Mouse (Mus musculus): ENCODE measurements at regions not wholly inside any gene's neighbourhood (a gene's known extent, or its start where the extent isn't known, plus 50 kb on each side); places are given as distances from the start of the nearest gene placed in this dataset.
A peak's percentile ranks its signal among the peaks of the same experiment; 100 is the strongest.

- ATAC-seq (ENCODE audit: low FRiP score) (no peak), DNase-seq (ENCODE audit: low spot score, missing footprints) (peak; percentile 80)
- no peaks in the 10 kb centered on the region for H3K36me3 ChIP-seq (ENCODE audit: control insufficient read depth, insufficient read depth, low read length)
- H3K4me1 ChIP-seq (ENCODE audit: control insufficient read depth, insufficient read depth, low read length) = peaks cover 5% of the 10 kb centered on the region
- no peak overlapping the region for H3K9ac ChIP-seq (ENCODE audit: low read length)
- peaks cover 3% of the 10 kb centered on the region for H3K27me3 ChIP-seq (ENCODE audit: control insufficient read depth, insufficient read depth, low read length)
- 91% methylated on average over 9 of the region's 9 CpGs for WGBS
- no peak overlapping the region for H3K27ac ChIP-seq (ENCODE audit: low read depth, low read length)
- no peak overlapping the region for H3K4me3 ChIP-seq (ENCODE audit: low read depth, low read length)
- no peak overlapping the region for H3K4me2 ChIP-seq
- H3K9me3 ChIP-seq (ENCODE audit: control insufficient read depth, low read length) = no peaks in the 10 kb centered on the region
Observed at GRCm38 (mm10) chr1:143918146-143918774, 85.7 kb downstream of the Rgs2 start.

DNA sequence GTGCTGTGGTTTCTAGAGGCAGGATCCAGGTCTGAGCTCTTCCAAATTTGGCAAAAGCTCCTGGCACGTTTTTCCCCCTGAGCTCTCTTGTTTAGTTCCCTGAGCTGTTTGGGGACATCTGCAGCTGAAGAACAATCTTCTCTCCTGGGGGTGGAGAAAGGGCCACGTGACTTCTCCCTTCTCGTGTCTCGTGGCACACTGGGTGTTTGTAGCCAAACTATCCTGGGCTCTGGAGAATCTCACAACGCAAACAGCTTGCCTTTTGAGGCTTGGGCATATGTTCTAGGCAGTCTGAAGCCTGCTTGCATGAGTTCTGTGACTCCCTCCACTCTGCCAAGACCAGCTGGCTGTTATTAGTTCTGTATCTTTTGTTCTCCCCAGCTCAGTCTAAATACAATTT lies 86.3 kb downstream of the Rgs2 start:
- peaks cover 5% of the 10 kb centered on the region for H3K4me1 ChIP-seq (ENCODE audit: control insufficient read depth, insufficient read depth, low read length)
- H3K27ac ChIP-seq (ENCODE audit: low read depth, low read length) = no peak overlapping the region
- H3K27me3 ChIP-seq (ENCODE audit: control insufficient read depth, insufficient read depth, low read length) = peaks cover 3% of the 10 kb centered on the region
- 66% methylated on average over 5 of the region's 5 CpGs for WGBS
- no peak overlapping the region for H3K4me3 ChIP-seq (ENCODE audit: low read depth, low read length)
- peak; percentile 60 for DNase-seq (ENCODE audit: low spot score, missing footprints)
- no peak overlapping the region for H3K4me2 ChIP-seq
- no peak overlapping the region for H3K9ac ChIP-seq (ENCODE audit: low read length)
- no peak for ATAC-seq (ENCODE audit: low FRiP score)
- no peaks in the 10 kb centered on the region for H3K9me3 ChIP-seq (ENCODE audit: control insufficient read depth, low read length)
- no peaks in the 10 kb centered on the region for H3K36me3 ChIP-seq (ENCODE audit: control insufficient read depth, insufficient read depth, low read length)

DNA sequence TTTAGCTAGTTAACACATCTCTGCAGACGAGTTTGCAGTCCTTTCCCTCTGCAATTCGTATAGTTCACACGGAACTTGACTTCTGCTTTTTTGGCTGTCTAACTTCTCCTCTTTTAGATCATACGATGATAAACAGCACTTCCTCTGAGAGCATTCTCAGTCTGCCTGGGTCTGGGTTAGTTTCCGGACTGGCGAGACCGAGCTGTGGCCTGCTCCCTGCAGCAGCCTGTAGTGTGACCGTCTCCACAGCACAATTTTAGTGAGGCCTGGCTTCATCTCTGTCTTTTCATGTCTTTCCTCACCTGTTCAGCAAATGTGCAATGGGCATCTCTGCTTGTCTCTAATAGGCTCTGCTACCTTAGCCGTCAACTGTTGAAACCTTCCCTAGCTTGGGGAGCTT lies 87.4 kb downstream of the Rgs2 start:
- no peak for ATAC-seq (ENCODE audit: low FRiP score)
- H3K4me3 ChIP-seq (ENCODE audit: low read depth, low read length) = no peak overlapping the region
- no peaks in the 10 kb centered on the region for H3K36me3 ChIP-seq (ENCODE audit: control insufficient read depth, insufficient read depth, low read length)
- no peak overlapping the region for H3K9ac ChIP-seq (ENCODE audit: low read length)
- DNase-seq (ENCODE audit: low spot score, missing footprints) = peak; percentile 14
- peaks cover 3% of the 10 kb centered on the region for H3K27me3 ChIP-seq (ENCODE audit: control insufficient read depth, insufficient read depth, low read length)
- 89% methylated on average over 9 of the region's 9 CpGs for WGBS
- no peak overlapping the region for H3K27ac ChIP-seq (ENCODE audit: low read depth, low read length)
- no peak overlapping the region for H3K4me2 ChIP-seq
- peaks cover 5% of the 10 kb centered on the region for H3K4me1 ChIP-seq (ENCODE audit: control insufficient read depth, insufficient read depth, low read length)
- H3K9me3 ChIP-seq (ENCODE audit: control insufficient read depth, low read length) = no peaks in the 10 kb centered on the region

GRCm38 (mm10) chr1:143912586-143912985 lies 91.4 kb downstream of the Rgs2 start:
- no peak for ATAC-seq (ENCODE audit: low FRiP score)
- Histone ChIP-seq H3K36me3 (ENCODE audit: control insufficient read depth, insufficient read depth, low read length) (no peaks in the 10 kb centered on the region), H3K27me3 (ENCODE audit: control insufficient read depth, insufficient read depth, low read length) (peaks cover 3% of the 10 kb centered on the region), H3K4me1 (ENCODE audit: control insufficient read depth, insufficient read depth, low read length) (peaks cover 4% of the 10 kb centered on the region), H3K9me3 (ENCODE audit: control insufficient read depth, low read length) (no peaks in the 10 kb centered on the region), H3K4me3 (ENCODE audit: low read depth, low read length) (no peak overlapping the region), H3K4me2 (no peak overlapping the region), H3K9ac (ENCODE audit: low read length) (no peak overlapping the region), H3K27ac (ENCODE audit: low read depth, low read length) (no peak overlapping the region)
- no peak for DNase-seq (ENCODE audit: low spot score, missing footprints)
- WGBS = 87% methylated on average over 3 of the region's 3 CpGs

DNA sequence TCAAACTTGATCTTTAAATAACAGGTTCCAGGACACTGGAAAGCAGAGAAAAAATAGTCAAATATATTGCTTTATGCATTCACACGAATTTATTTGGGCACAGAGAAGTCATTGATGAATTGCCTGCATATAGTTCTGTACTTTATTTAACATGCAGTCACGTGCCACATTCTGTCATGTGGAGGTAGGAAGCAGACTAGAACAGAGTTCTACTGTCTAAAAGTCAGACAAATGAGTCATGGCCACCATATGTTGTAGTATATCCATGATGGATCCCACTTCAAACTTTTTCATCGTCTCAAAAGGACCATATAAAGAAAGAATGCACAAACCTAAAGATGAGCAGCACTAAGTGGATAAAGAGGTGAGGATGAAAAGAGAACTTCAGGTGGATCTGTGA lies 92.7 kb downstream of the Rgs2 start:
- Histone ChIP-seq H3K36me3 (ENCODE audit: control insufficient read depth, insufficient read depth, low read length) (no peaks in the 10 kb centered on the region), H3K4me1 (ENCODE audit: control insufficient read depth, insufficient read depth, low read length) (peaks cover 4% of the 10 kb centered on the region)
- ATAC-seq (ENCODE audit: low FRiP score) = no peak

DNA sequence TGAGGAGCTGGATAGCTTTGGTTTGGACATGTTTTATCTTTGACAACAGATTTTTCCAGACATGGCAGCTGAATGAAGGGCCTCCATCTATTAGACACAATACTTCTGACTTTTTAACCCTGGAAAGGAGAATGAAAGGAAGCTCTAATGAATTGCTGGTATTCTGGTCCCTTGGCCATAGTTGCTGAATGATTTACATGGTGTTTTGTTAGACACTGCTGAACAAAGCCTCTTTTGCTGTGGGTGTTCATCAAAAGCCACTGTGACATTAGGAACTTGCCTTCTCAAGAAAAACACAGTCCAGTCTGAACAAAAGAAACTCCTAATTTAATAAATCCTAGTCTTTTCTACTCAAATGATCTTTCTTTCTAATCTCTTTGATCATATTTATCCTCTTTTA lies 93.4 kb downstream of the Rgs2 start:
- Histone ChIP-seq H3K9me3 (ENCODE audit: control insufficient read depth, low read length) (no peaks in the 10 kb centered on the region), H3K36me3 (ENCODE audit: control insufficient read depth, insufficient read depth, low read length) (no peaks in the 10 kb centered on the region), H3K9ac (ENCODE audit: low read length) (no peak overlapping the region), H3K27ac (ENCODE audit: low read depth, low read length) (no peak overlapping the region), H3K4me3 (ENCODE audit: low read depth, low read length) (no peak overlapping the region), H3K27me3 (ENCODE audit: control insufficient read depth, insufficient read depth, low read length) (no peaks in the 10 kb centered on the region), H3K4me2 (no peak overlapping the region), H3K4me1 (ENCODE audit: control insufficient read depth, insufficient read depth, low read length) (peaks cover 4% of the 10 kb centered on the region)
- ATAC-seq (ENCODE audit: low FRiP score) = 0 out of 2 replicates have a peak, but pooled peaks have one; percentile 40
- peak; percentile 59 for DNase-seq (ENCODE audit: low spot score, missing footprints)

More for the DNA sequence above, 92.7 kb downstream of the Rgs2 start:
- Histone ChIP-seq H3K9ac (ENCODE audit: low read length) (no peak overlapping the region), H3K4me2 (no peak overlapping the region), H3K27ac (ENCODE audit: low read depth, low read length) (no peak overlapping the region), H3K4me3 (ENCODE audit: low read depth, low read length) (no peak overlapping the region), H3K9me3 (ENCODE audit: control insufficient read depth, low read length) (no peaks in the 10 kb centered on the region), H3K27me3 (ENCODE audit: control insufficient read depth, insufficient read depth, low read length) (no peaks in the 10 kb centered on the region)
- DNase-seq (ENCODE audit: low spot score, missing footprints) = peak; percentile 77
- 73% methylated on average over 3 of the region's 3 CpGs for WGBS

DNA sequence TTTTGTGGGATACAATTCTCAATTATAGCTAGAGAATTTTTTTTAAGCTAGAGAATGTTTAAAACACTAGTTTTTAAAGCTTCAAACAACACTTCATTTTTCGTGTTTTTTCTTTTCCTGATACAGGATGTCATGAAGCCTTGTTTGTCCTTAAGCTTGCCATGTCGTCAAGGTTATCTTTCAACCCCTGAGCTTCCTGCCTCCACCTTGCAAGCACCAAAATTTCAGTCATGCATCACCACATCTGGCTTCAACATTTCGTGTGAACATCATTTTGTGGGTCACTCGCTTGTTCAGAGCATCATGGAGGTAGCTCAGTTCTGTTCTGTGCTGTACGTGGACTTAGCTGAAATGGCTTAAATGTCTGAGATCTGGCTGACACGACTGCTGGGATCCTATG lies 96.6 kb downstream of the Rgs2 start:
- Histone ChIP-seq H3K36me3 (ENCODE audit: control insufficient read depth, insufficient read depth, low read length) (no peaks in the 10 kb centered on the region), H3K4me3 (ENCODE audit: low read depth, low read length) (no peak overlapping the region), H3K9ac (ENCODE audit: low read length) (no peak overlapping the region), H3K27me3 (ENCODE audit: control insufficient read depth, insufficient read depth, low read length) (no peaks in the 10 kb centered on the region), H3K9me3 (ENCODE audit: control insufficient read depth, low read length) (no peaks in the 10 kb centered on the region), H3K4me1 (ENCODE audit: control insufficient read depth, insufficient read depth, low read length) (peaks cover 4% of the 10 kb centered on the region), H3K4me2 (no peak overlapping the region), H3K27ac (ENCODE audit: low read depth, low read length) (no peak overlapping the region)
- no peak for DNase-seq (ENCODE audit: low spot score, missing footprints)
- 75% methylated on average over 6 of the region's 6 CpGs for WGBS
- no peak for ATAC-seq (ENCODE audit: low FRiP score)

DNA sequence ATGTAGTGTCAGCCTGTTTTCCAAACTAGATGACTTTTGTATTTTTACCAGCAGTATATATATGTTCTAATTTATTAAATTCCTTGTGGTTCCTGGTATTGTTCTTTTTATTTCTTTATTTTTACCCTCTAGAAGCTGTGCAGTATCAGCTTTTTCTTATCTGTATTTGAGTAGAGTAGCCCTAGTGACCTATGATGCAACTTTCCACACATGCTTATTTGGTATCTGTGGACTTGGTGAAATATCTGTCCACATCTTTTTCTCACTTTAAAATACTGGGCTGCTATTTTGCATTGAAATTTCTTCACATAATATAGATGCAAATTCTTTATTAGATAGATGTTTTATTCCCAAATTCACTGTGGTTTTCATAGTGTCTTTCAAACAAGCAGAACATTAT lies 97.1 kb downstream of the Rgs2 start:
- no peaks in the 10 kb centered on the region for H3K27me3 ChIP-seq (ENCODE audit: control insufficient read depth, insufficient read depth, low read length)
- H3K9me3 ChIP-seq (ENCODE audit: control insufficient read depth, low read length) = no peaks in the 10 kb centered on the region
- H3K4me2 ChIP-seq = no peak overlapping the region
- no peak overlapping the region for H3K27ac ChIP-seq (ENCODE audit: low read depth, low read length)
- no peak overlapping the region for H3K4me3 ChIP-seq (ENCODE audit: low read depth, low read length)
- H3K4me1 ChIP-seq (ENCODE audit: control insufficient read depth, insufficient read depth, low read length) = peaks cover 4% of the 10 kb centered on the region
- H3K9ac ChIP-seq (ENCODE audit: low read length) = no peak overlapping the region
- no peaks in the 10 kb centered on the region for H3K36me3 ChIP-seq (ENCODE audit: control insufficient read depth, insufficient read depth, low read length)
- no peak for ATAC-seq (ENCODE audit: low FRiP score)
- DNase-seq (ENCODE audit: low spot score, missing footprints) = no peak

- ATAC-seq (ENCODE audit: low FRiP score) = no peak
- WGBS = 91% methylated on average over 3 of the region's 3 CpGs
- no peak overlapping the region for H3K4me2 ChIP-seq
- no peak overlapping the region for H3K27ac ChIP-seq (ENCODE audit: low read depth, low read length)
- H3K36me3 ChIP-seq (ENCODE audit: control insufficient read depth, insufficient read depth, low read length) = no peaks in the 10 kb centered on the region
- no peak for DNase-seq (ENCODE audit: low spot score, missing footprints)
- H3K27me3 ChIP-seq (ENCODE audit: control insufficient read depth, insufficient read depth, low read length) = no peaks in the 10 kb centered on the region
- no peaks in the 10 kb centered on the region for H3K4me1 ChIP-seq (ENCODE audit: control insufficient read depth, insufficient read depth, low read length)
- H3K4me3 ChIP-seq (ENCODE audit: low read depth, low read length) = no peak overlapping the region
- H3K9ac ChIP-seq (ENCODE audit: low read length) = no peak overlapping the region
- H3K9me3 ChIP-seq (ENCODE audit: control insufficient read depth, low read length) = no peaks in the 10 kb centered on the region
Observed at GRCm38 (mm10) chr1:143903985-143904384, 100.0 kb downstream of the Rgs2 start.
